Mouse (Mus musculus): ENCODE data around the gene Arnt.

DNA sequence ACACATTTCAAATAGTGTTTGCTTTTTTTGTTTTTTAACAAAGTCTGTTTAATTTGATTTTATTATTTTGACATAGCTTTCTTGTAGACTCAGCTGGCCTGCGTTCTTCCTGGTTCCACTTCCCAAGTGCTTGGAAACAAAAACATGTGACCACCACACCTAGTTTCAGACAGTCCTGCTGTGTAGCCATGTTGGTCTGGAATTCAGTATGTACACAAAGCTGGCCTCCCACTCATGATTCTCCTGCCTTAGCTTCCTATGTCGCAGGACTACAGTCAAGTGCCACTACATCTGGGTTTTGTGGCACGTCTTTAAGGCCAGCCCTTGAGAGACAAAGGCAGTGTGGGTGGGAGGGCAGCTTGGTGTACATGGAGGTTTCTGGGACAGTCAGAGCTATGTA is 16.7 kb downstream of the Arnt start:
- TF ChIP-seq CTCF (IDR thresholded peaks at IDR 0.05; ENCODE audit: borderline replicate concordance, insufficient read depth, low read depth, low read length) = no peak
- no peak for TF ChIP-seq POLR2A (IDR thresholded peaks at IDR 0.05; ENCODE audit: borderline replicate concordance, insufficient read depth, low read length)
